Mouse (Mus musculus) thymus, adult 2 months (tissue): ENCODE results near the gene Cog4. TPM values are rescaled to one million over a fixed set of nuclear protein-coding genes. Genes with fewer than 3 reads are reported as not detected.

Experiments
- DNase-seq: peaks from one replicate; pipeline ENCODE4 v3.0.0; 2021
- H3K27ac ChIP-seq: fragments of 200-500 bp; 2 replicates; pipeline ENCODE4 v1.5.1; 2012; ENCODE audit warnings: low read length, control low read depth; ENCODE audit not compliant: control insufficient read depth, insufficient read depth
- H3K27me3 ChIP-seq: fragments of 200-500 bp; 2 replicates; pipeline ENCODE4 v1.6.1; 2012; ENCODE audit warnings: mild to moderate bottlenecking, low read length, moderate library complexity, mixed read lengths; ENCODE audit not compliant: control insufficient read depth, insufficient read depth
- H3K36me3 ChIP-seq: fragments of 200-500 bp; 2 replicates; pipeline ENCODE4 v1.6.1; 2012; ENCODE audit warnings: mild to moderate bottlenecking, low read length, moderate library complexity; ENCODE audit not compliant: control insufficient read depth, insufficient read depth
- H3K4me1 ChIP-seq: fragments of 200-500 bp; replicated peaks from 2 replicates; pipeline ENCODE4 v1.6.1; 2012; ENCODE audit warnings: low read length; ENCODE audit not compliant: control insufficient read depth, insufficient read depth
- H3K4me3 ChIP-seq: fragments of 200-500 bp; 2 replicates; pipeline ENCODE4 v1.5.1; 2012; ENCODE audit warnings: mild to moderate bottlenecking, low read length, control low read depth, moderate library complexity; ENCODE audit not compliant: control insufficient read depth, insufficient read depth
- CTCF ChIP-seq: fragments of 200-500 bp; IDR thresholded peaks from 2 replicates; pipeline ENCODE4 v1.5.1; 2012; ENCODE audit warnings: mild to moderate bottlenecking, control low read depth, low read length, moderate library complexity, borderline replicate concordance; ENCODE audit not compliant: control insufficient read depth, poor library complexity, insufficient read depth; ENCODE audit errors: extremely low read depth
- POLR2A ChIP-seq: fragments of 200-500 bp; IDR thresholded peaks from 2 replicates; pipeline ENCODE4 v1.6.1; 2012; ENCODE audit warnings: mild to moderate bottlenecking, low read length, control low read depth, moderate library complexity; ENCODE audit not compliant: control insufficient read depth, poor library complexity, insufficient read depth; ENCODE audit errors: extremely low read depth
- WGBS: fragments of 180-500 bp; shearing (Covaris S2); methylation state at CpG from one replicate; pipeline ENCODE4 v1.1.7; 2018; 5-methylcytosine and 5-hydroxymethylcytosine counted together
- polyA plus RNA-seq: library from polyadenylated mRNA; depleted of rRNA; stranded (reverse); fragments of >200 nt; gene quantifications from 2 replicates; pipeline ENCODE4 v1.2.3, GENCODE M21; 2012

Cog4 gene
- polyA plus RNA-seq, 1 experiment, result 38.3 TPM

DNA sequence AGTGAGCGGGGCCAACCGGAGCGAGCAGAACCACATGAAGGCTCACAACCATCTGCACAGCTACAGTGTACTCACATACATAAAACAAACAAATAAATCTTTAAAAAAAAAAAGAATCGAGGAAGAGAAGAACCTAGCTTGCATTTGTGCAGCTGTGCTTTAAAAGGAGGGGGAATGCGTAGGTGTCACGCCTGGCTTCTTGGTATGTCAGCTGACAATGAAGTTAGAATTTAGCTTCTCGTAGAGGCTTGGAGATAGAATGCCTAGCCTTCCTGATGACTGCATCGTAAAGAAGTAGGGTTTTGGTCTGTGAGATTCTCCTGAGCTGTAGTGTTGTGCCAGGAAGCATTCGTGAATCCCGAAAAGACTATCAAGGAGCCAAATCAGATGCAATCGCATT lies 71.6 kb downstream of the Cog4 start:
- TF ChIP-seq POLR2A, result no peak
- TF ChIP-seq CTCF, result no peak
- H3K36me3 ChIP-seq, result no peaks in the 10 kb centered on the region
- peaks cover 14% of the 10 kb centered on the region for H3K4me1 ChIP-seq
- WGBS, result 77% methylated on average over 11 of the region's 11 CpGs
- H3K4me3 ChIP-seq, result no peak overlapping the region
- no peaks in the 10 kb centered on the region for H3K27me3 ChIP-seq
- H3K27ac ChIP-seq, result no peak overlapping the region
- no peak for DNase-seq

DNA sequence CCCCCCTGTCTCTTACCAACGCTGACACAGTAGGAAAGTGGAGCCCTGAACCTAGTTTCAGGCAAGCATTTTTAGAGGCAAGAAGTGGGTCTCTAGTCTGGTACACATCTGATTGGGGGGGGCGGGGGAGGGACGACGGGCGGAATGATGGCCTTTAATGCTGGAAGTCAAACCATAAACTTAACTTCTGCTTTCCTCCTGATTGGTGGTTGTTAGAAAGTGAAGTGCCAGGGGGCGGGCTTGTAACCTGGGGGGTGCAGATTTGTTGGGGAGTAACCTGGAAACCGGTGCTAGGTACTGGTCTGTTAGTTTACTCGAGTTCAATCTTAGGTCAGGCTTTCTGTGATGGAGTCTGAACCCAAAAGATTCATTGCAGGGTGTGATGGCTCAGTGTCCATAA lies 72.1 kb downstream of the Cog4 start:
- H3K27ac ChIP-seq, result no peak overlapping the region

GRCm38 (mm10) chr8:110919341-110920031 lies 73.1 kb downstream of the Cog4 start, which contains the start of gene St3gal2:
Gene St3gal2 (plus strand): TSS chr8:110919922.
- peak; percentile 84 for DNase-seq
- Histone ChIP-seq H3K4me3 (peak within 1 kb of the TSS; percentile 51), H3K36me3 (no peaks in the 10 kb centered on the region), H3K4me1 (peaks cover 14% of the 10 kb centered on the region), H3K27ac (no peak within 1 kb of the TSS), H3K27me3 (no peaks in the 10 kb centered on the region)
- TF ChIP-seq POLR2A (peak; percentile 13; the same call in 1 of the 2 replicates), CTCF (no peak)
- 1% methylated on average over 36 of the region's 36 CpGs for WGBS

More for the DNA sequence above, 72.1 kb downstream of the Cog4 start:
- no peak for TF ChIP-seq POLR2A
- no peak for TF ChIP-seq CTCF
- WGBS, result 31% methylated on average over 8 of the region's 8 CpGs
- no peak for DNase-seq
- Histone ChIP-seq H3K36me3 (no peaks in the 10 kb centered on the region), H3K4me1 (peaks cover 14% of the 10 kb centered on the region), H3K27me3 (no peaks in the 10 kb centered on the region), H3K4me3 (no peak overlapping the region)

GRCm38 (mm10) chr8:110920032-110920772 lies 73.8 kb downstream of the Cog4 start:
- TF ChIP-seq CTCF (no peak), POLR2A (no peak)
- DNase-seq, result no peak
- 7% methylated on average over 36 of the region's 37 CpGs for WGBS
- Histone ChIP-seq H3K27me3 (no peaks in the 10 kb centered on the region), H3K4me3 (peak overlapping the region; percentile 51), H3K4me1 (peaks cover 14% of the 10 kb centered on the region), H3K36me3 (no peaks in the 10 kb centered on the region), H3K27ac (no peak overlapping the region)

GRCm38 (mm10) chr8:110920773-110921277 lies 74.4 kb downstream of the Cog4 start:
- Histone ChIP-seq H3K27me3 (no peaks in the 10 kb centered on the region), H3K4me3 (no peak overlapping the region), H3K27ac (no peak overlapping the region), H3K36me3 (no peaks in the 10 kb centered on the region), H3K4me1 (peaks cover 14% of the 10 kb centered on the region)
- TF ChIP-seq POLR2A (no peak), CTCF (no peak)
- WGBS, result 54% methylated on average over 3 of the region's 3 CpGs
- no peak for DNase-seq

DNA sequence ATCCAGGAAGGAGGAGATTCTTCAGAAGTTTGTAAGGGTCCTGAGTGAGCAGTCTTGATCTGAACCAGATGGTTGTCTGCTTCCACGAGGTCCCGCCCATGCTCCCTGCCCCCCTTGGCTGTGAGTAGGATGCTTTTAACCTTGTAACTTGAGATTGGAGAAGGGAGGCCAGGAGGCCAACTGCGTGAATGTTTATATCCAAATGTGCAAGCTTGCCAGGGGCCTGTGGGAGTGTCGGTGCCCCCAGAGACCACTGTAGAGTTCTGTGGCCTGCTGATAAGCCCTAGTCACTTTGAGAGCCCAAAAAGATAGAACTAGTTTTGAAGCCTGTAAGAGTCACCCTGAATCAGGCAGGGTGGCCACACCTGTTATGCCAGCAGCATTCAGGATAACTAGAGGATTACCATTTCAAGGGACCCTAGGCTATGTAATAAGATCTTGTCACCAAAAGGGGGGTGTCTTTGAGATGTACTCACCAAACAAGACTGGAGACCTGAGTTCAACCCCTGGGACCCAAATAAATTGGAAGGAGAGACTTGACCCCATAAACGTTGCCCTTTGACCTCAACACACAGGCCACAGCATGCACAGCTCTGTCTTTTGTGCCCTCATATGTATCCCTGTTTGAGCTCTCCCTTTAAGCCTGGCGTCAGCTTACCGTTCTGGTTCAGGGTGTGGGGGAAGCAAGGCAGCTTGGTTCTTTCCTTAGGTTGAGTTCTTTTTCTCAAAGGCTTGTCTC lies 75.3 kb downstream of the Cog4 start:
- no peak overlapping the region for H3K27ac ChIP-seq
- H3K4me1 ChIP-seq, result peaks cover 14% of the 10 kb centered on the region
- WGBS, result 56% methylated on average over 7 of the region's 7 CpGs
- TF ChIP-seq CTCF (no peak), POLR2A (no peak)
- no peak for DNase-seq
- H3K36me3 ChIP-seq, result no peaks in the 10 kb centered on the region
- no peak overlapping the region for H3K4me3 ChIP-seq
- no peaks in the 10 kb centered on the region for H3K27me3 ChIP-seq
